Mouse (Mus musculus): Measurements from ENCODE around the gene Slc18b1.

DNA sequence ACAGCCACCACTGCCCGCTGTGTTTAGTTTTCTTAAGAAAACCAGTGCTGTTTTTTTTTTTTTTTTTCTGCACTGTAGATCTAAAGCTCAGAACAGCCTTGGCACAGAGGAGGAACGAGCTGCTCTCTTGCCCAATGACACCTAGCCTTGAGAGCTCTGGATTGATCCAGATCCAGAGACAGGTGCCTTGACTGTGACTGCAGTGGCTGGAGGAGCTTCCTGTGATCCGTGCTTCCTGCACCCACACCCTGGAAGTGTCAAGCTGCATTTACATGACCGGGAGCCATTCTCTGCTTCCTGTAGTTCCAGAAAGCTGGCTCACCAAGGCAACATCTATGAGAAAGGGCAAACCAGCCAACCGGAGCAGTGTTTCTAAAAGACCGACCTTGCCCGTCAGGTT, 29.7 kb downstream of the Slc18b1 start:
- no peak for TF ChIP-seq CTCF (IDR thresholded peaks at IDR 0.05; ENCODE audit: extremely low read depth, insufficient read depth, low read length)
- no peak for TF ChIP-seq POLR2A (IDR thresholded peaks at IDR 0.05; ENCODE audit: extremely low read depth, insufficient read depth, low read length)

Measured in cortical plate, adult 2 months (tissue).